Mouse (Mus musculus): Measurements from ENCODE around the gene Rab7. TPM values are rescaled to one million over a fixed set of nuclear protein-coding genes. Genes with fewer than 3 reads are reported as not detected.
"Not testable (repeated sequence)": the region's sequence is repeated elsewhere in the genome, so short reads cannot be mapped to it uniquely, and the experiment has no call there.

Rab7 gene
- polyA plus RNA-seq, 1 experiment from 2014 or later, result 195 TPM

- H3K27ac ChIP-seq (replicated peaks), result peak overlapping the region; percentile 77
- H3K9ac ChIP-seq, result peak overlapping the region; percentile 93
- WGBS, result under 1% methylated on average over 65 of the region's 66 CpGs
- peaks cover 22% of the 10 kb centered on the region for H3K36me3 ChIP-seq
- ATAC-seq (ENCODE audit: extremely low read depth, insufficient number of reproducible peaks, low FRiP score, low TSS enrichment), result peak; percentile 60; the same call in 1 of the 2 replicates
- 0 out of 2 replicates have a peak, but pooled peaks cover 5% of the 10 kb centered on the region for H3K27me3 ChIP-seq (replicated peaks)
- H3K9me3 ChIP-seq, result no peaks in the 10 kb centered on the region
- peaks cover 15% of the 10 kb centered on the region for H3K4me1 ChIP-seq
- peak overlapping the region; percentile 92 for H3K4me3 ChIP-seq
- peak overlapping the region; percentile 89 for H3K4me2 ChIP-seq
These were observed 64.6 kb downstream of the Rab7 start for GRCm38 (mm10) chr6:87980374-87981029.

GRCm38 (mm10) chr6:87979728-87980127, 65.3 kb downstream of the Rab7 start:
- WGBS, result 79% methylated on average over 3 of the region's 3 CpGs
- H3K27me3 ChIP-seq (replicated peaks), result 0 out of 2 replicates have a peak, but pooled peaks cover 5% of the 10 kb centered on the region
- peaks cover 16% of the 10 kb centered on the region for H3K36me3 ChIP-seq
- H3K4me3 ChIP-seq, result peak overlapping the region; percentile 92
- no peaks in the 10 kb centered on the region for H3K9me3 ChIP-seq
- H3K4me2 ChIP-seq, result peak overlapping the region; percentile 89
- H3K27ac ChIP-seq (replicated peaks), result no peak overlapping the region
- H3K9ac ChIP-seq, result no peak overlapping the region
- peaks cover 15% of the 10 kb centered on the region for H3K4me1 ChIP-seq
- no peak for ATAC-seq (ENCODE audit: extremely low read depth, insufficient number of reproducible peaks, low FRiP score, low TSS enrichment)

GRCm38 (mm10) chr6:87970041-87970440, 75.0 kb downstream of the Rab7 start:
- no peaks in the 10 kb centered on the region for H3K9me3 ChIP-seq
- no peak overlapping the region for H3K9ac ChIP-seq
- no peak overlapping the region for H3K27ac ChIP-seq (replicated peaks)
- 16% methylated on average over 2 of the region's 2 CpGs for WGBS
- no peaks in the 10 kb centered on the region for H3K36me3 ChIP-seq
- H3K4me3 ChIP-seq, result no peak overlapping the region
- H3K4me2 ChIP-seq, result no peak overlapping the region
- no peaks in the 10 kb centered on the region for H3K4me1 ChIP-seq
- no peak; the same call in 1 of the 2 replicates for ATAC-seq (ENCODE audit: extremely low read depth, insufficient number of reproducible peaks, low FRiP score, low TSS enrichment)
- H3K27me3 ChIP-seq (replicated peaks), result no peaks in the 10 kb centered on the region

GRCm38 (mm10) chr6:87962457-87962856, 82.6 kb downstream of the Rab7 start:
- 0 out of 2 replicates have a peak, but pooled peaks cover 11% of the 10 kb centered on the region for H3K9me3 ChIP-seq
- not testable (repeated sequence) for H3K4me2 ChIP-seq; ATAC-seq (ENCODE audit: extremely low read depth, insufficient number of reproducible peaks, low FRiP score, low TSS enrichment); H3K27ac ChIP-seq (replicated peaks); H3K27me3 ChIP-seq (replicated peaks); H3K4me3 ChIP-seq; H3K4me1 ChIP-seq; H3K36me3 ChIP-seq; H3K9ac ChIP-seq
- 51% methylated on average over 4 of the region's 4 CpGs for WGBS

Small RNAs within 50 kb of the gene (microRNA-seq; reads per million reads assigned to microRNA genes)
- gene Gm47286, result 1.4 reads per million

Other genes starting within 250 kb of the Rab7 start
- 6.6 and 7.5 TPM in 2 replicates for gene Rab43, start 233.1 kb downstream of the Rab7 start, polyA plus RNA-seq (2015; fragmentation: Nextera tagmentation; extraction: Ambion mirVana)
- 2.1 TPM in 2 replicates for gene Gm45140, start 209.5 kb downstream of the Rab7 start, polyA plus RNA-seq (2015; fragmentation: Nextera tagmentation; extraction: Ambion mirVana)
- 22.1 and 25.4 TPM in 2 replicates for gene Isy1, start 206.5 kb downstream of the Rab7 start, polyA plus RNA-seq (2015; fragmentation: Nextera tagmentation; extraction: Ambion mirVana)
- 722 and 777 TPM in 2 replicates for gene Cnbp, start 194.2 kb downstream of the Rab7 start, polyA plus RNA-seq (2015; fragmentation: Nextera tagmentation; extraction: Ambion mirVana)
- 120 TPM in 2 replicates for gene Copg1, start 157.5 kb downstream of the Rab7 start, polyA plus RNA-seq (2015; fragmentation: Nextera tagmentation; extraction: Ambion mirVana)
- 26.5 and 28.4 TPM in 2 replicates for gene Hmces, start 131.3 kb downstream of the Rab7 start, polyA plus RNA-seq (2015; fragmentation: Nextera tagmentation; extraction: Ambion mirVana)
- gene H1fx, start 63.6 kb downstream of the Rab7 start, polyA plus RNA-seq (2015; fragmentation: Nextera tagmentation; extraction: Ambion mirVana), result 7.5 and 7.9 TPM in 2 replicates
- 207 and 217 TPM in 2 replicates for gene Rpn1, start 39.2 kb upstream of the Rab7 start, polyA plus RNA-seq (2015; fragmentation: Nextera tagmentation; extraction: Ambion mirVana)
- gene Gata2, start 148.6 kb upstream of the Rab7 start, polyA plus RNA-seq (2015; fragmentation: Nextera tagmentation; extraction: Ambion mirVana), result 14.3 and 17.6 TPM in 2 replicates
- not detected in 2 replicates for gene Dnajb8, start 177.0 kb upstream of the Rab7 start, polyA plus RNA-seq (2015; fragmentation: Nextera tagmentation; extraction: Ambion mirVana)